Mouse (Mus musculus): ENCODE measurements at regions not wholly inside any gene's neighbourhood (a gene's known extent, or its start where the extent isn't known, plus 50 kb on each side); places are given as distances from the start of the nearest gene placed in this dataset.

GRCm38 (mm10) chr4:99572841-99573642 lies 83.1 kb upstream of the Foxd3 start:
- TF ChIP-seq MYOG (IDR thresholded peaks at IDR 0.05; ENCODE audit: control insufficient read depth, extremely low read depth, insufficient read length), result no peak
- TF ChIP-seq CTCF (IDR thresholded peaks at IDR 0.05; ENCODE audit: control insufficient read depth, insufficient read depth, insufficient read length), result no peak
- no peak for TF ChIP-seq USF1 (IDR thresholded peaks at IDR 0.05; ENCODE audit: low read depth)
- no peak for TF ChIP-seq CEBPB (IDR thresholded peaks at IDR 0.05; ENCODE audit: low read depth)
